Mouse (Mus musculus) heart, postnatal 10 days (tissue): ENCODE measurements at regions not wholly inside any gene's neighbourhood (a gene's known extent, or its start where the extent isn't known, plus 50 kb on each side); places are given as distances from the start of the nearest gene placed in this dataset.

ENCODE experiments used
- DNase-seq, 2 experiments: peaks; one replicate each; pipeline ENCODE4 v3.0.0; 2021
- intact Hi-C: fragments of 180-260 bp; cut with DNase I; formaldehyde crosslinking; loops from one replicate; pipeline ENCODE4 v1.15.1; 2025

GRCm38 (mm10) chr5:132855619-132856510 is 312.7 kb upstream of the Auts2 start:
- peak; percentile 13 to 16 for DNase-seq
- intact Hi-C loops: no loop called here

GRCm38 (mm10) chr5:132850770-132851169 is 307.6 kb upstream of the Auts2 start:
- DNase-seq: no peak
- intact Hi-C loops: no loop called here

DNA sequence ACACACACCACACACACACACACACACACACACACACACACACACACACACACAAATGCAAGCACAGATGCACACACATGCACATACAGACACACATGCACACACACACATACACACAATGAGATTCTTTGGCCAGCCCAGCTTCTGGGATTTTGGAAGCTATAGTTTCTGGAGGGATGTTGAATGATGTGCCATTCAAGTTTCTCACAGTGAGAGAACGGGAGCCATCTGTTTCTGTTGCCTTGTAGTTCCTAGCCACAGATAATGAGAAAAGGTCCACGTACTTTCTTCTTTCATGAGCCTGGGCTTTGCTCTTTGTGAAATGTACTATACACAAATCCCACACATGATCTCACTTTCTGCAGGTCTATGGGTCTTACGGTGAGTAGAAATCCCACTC is 304.9 kb upstream of the Auts2 start:
- intact Hi-C loops: no loop called here
- DNase-seq: no peak

- intact Hi-C loops: no loop called here
- no peak for DNase-seq
Observed at GRCm38 (mm10) chr5:132843284-132843683, 300.1 kb upstream of the Auts2 start.

GRCm38 (mm10) chr5:132841794-132842193 is 298.6 kb upstream of the Auts2 start:
- no peak for DNase-seq
- intact Hi-C loops: no loop called here

DNA sequence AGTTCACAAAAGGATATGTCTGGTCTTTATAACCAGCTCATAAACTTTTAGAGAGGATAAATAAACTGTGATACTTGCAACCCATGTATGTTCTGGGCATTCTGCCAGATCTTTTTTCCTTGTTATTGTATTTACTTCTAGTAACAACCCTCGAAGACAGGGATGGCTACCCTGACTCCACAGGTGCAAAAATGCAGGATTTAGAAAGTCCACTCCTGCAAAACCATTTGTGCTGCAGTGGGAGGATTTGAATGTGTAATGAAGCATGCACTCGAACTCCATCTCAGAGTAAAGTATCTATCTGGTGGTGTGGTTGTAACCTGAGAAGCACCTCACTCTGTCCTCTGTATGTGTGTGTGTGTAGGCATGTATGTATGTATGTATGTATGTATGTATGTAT is 294.3 kb upstream of the Auts2 start:
- no peak for DNase-seq
- intact Hi-C loops: no loop called here

- intact Hi-C loops: no loop called here
- no peak for DNase-seq
Observed at GRCm38 (mm10) chr5:132828993-132829392, 285.8 kb upstream of the Auts2 start.

- no peak for DNase-seq
Observed at GRCm38 (mm10) chr5:132827555-132828333, 284.6 kb upstream of the Auts2 start.

GRCm38 (mm10) chr5:132826009-132826408 is 282.9 kb upstream of the Auts2 start:
- peak; percentile 26 to 45 for DNase-seq
- intact Hi-C loops: no loop called here

More at GRCm38 (mm10) chr5:132827555-132828333, 284.6 kb upstream of the Auts2 start:
- intact Hi-C loops: no loop called here

DNA sequence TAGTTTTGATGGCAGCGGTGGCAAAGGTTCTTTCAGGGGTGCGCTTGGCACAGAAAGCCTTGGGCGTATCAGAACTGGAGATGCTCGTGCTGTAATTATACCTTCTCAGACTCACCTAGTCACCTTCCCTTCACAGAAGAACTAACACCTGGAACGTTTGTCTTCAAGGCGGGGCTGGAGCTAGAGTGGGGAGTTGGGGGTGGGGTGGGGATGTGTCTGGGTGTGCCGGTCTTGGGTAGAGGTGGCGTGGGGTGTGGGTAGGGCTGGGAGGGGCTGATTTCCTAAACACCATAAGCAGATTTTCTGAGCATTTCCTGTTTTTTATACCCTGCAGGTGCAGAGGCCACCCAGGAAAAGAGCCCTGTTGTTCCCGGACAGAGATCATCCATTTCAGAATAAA is 274.5 kb upstream of the Auts2 start:
- intact Hi-C loops: no loop called here

DNA sequence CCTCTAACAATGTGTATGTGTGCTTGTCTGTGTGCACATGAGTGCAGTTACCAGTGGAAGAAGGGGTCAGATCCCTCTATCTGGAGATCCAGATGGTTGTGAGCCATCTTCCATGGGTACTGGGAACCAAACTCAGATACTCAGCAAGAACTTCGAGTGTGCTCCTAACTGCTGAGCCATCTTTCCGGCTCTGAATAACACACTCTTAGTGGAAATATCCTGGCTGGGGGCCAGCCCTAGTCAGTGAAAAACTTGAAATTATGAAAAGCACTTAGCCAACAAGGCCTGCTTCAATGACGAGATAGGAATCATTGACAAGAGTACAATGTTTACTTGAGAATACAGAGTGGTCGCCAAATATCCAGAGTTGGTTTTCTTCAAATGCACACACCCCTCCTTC is 266.0 kb upstream of the Auts2 start:
- peak in 1 of 2 experiments; percentile 15 for DNase-seq
- intact Hi-C loops: no loop called here

More for the DNA sequence above, 274.5 kb upstream of the Auts2 start:
- DNase-seq: no peak

- intact Hi-C loops: no loop called here
- DNase-seq: no peak
Observed at GRCm38 (mm10) chr5:132796061-132796460, 252.9 kb upstream of the Auts2 start.

DNA sequence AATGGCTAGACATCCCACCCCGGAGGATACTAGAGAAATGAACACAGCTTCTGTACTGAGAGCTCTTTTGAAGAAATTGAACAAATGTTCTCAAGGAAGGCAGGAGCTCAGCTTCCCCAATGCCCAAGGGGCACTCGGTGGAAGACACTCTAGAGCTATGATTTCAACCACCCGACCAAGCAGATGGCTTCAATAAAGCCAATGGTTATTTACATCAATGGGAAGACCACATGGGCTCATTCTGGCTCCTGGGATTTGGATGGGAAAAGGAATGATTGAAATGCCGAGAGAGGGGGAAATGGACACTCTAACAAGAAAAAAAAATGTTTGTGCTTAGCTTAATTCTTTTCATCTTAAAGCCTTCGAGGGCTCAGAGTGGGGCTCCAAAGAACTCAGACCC is 249.3 kb upstream of the Auts2 start:
- intact Hi-C loops: no loop called here
- no peak for DNase-seq

DNA sequence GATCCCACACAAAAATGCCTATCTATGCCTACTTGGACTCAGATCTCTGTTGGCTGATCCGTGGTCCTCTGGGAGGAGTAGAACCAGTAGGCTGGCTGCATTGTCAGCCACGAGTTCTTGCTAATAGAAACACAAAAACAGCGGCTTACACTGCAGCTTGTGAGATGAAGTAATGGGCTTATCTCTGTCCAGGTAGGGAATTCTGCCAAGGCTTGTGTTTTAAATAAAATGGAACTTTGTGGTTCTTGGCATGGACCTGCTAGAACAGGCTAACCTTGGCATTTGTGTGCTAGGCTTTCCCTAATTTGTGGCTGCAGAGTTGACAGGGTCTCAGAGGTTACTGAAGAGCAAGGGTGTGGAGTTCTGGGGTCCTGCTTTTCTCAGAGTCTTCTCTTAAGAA is 242.1 kb upstream of the Auts2 start:
- intact Hi-C loops: no loop called here
- DNase-seq: peak; percentile 24 to 25

- intact Hi-C loops: no loop called here
- DNase-seq: no peak
Observed at GRCm38 (mm10) chr5:132784791-132785190, 241.6 kb upstream of the Auts2 start.

GRCm38 (mm10) chr5:132774141-132774680 is 231.1 kb upstream of the Auts2 start:
- intact Hi-C loops: no loop called here
- no peak for DNase-seq

- intact Hi-C loops: no loop called here
- peak in 1 of 2 experiments; percentile 2 for DNase-seq
Observed at GRCm38 (mm10) chr5:132760396-132760795, 217.3 kb upstream of the Auts2 start.

DNA sequence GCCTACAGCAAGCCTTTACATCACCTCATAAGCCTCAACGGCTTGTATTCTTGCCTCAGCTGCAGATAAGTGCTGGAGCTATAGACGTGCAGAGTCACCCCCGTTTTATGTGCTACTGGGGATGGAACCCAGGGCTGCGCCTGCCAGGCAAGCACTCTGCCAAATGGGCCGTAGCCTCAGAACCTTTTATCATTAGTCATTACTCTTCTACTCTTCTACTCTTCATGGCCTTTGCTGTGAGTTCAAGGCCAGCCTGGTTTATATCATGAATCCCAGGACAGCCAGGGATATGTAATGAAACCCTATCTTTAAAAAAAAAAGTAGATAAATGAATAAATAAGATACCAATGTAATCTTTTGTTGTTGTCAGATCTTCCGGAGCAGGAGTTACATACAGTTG is 216.6 kb upstream of the Auts2 start:
- intact Hi-C loops: no loop called here
- DNase-seq: no peak

DNA sequence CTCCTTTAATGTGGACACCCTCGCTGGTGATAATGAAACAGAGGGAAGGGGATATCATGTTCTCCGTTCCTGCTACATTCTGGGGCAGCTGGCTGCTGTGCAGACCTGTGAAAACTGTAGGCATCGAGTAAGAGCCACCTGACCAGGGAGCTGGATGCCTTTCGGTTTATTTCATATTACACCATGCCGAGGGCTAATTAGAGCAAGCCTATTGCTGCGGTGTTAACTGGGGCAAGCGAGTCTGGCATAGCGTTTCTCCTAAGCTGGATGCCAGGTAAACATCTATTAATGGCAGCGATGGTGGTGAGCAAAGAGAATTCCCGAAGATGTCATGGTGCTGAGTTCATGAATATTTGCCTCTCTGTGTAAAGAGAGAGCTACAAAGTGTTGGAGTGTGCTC is 215.8 kb upstream of the Auts2 start:
- no peak for DNase-seq
- intact Hi-C loops: no loop called here

DNA sequence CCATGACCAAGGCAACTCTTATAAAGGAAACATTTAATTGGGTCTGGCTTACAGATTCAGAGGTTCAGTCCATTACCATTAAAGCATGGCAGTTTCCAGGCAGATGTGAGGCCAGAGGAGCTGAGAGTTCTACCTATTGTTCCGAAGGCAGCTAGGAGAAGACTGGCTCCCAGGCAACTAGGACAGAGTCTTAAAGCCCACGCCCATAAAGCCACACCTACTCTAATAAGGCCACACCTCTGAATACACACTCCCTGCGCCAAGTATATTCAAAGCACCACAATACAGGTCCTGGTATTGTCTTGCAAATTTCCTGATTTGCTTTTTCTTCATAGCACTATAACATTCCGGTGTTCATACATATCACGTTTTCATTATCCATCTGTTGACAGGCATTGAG is 194.8 kb upstream of the Auts2 start:
- intact Hi-C loops: no loop called here
- DNase-seq: no peak

GRCm38 (mm10) chr5:132728689-132729189 is 185.6 kb upstream of the Auts2 start:
- intact Hi-C loops: no loop called here
- DNase-seq: no peak
